Mouse (Mus musculus) limb, embryonic 11.5 days (tissue): ENCODE measurements around the gene Rab4b. TPM values are rescaled to one million over a fixed set of nuclear protein-coding genes. Genes with fewer than 3 reads are reported as not detected.

Source experiments
- ATAC-seq: fragments of 200-750 bp; cut with Nextera tagmentation; 2 replicates; pipeline ENCODE4 v1.8.0; 2017; ENCODE audit warnings: low read depth; ENCODE audit not compliant: insufficient number of reproducible peaks, low FRiP score, low TSS enrichment
- DNase-seq: peaks from one replicate; pipeline ENCODE4 v3.0.0-alpha.2; 2015; ENCODE audit warnings: low spot score
- H3K27ac ChIP-seq: fragments of 300-500 bp; sonication (generic); replicated peaks from 2 replicates; pipeline ENCODE4 v1.5.1; 2014; ENCODE audit warnings: low read depth, mild to moderate bottlenecking, low read length
- H3K27me3 ChIP-seq: fragments of 300-500 bp; sonication (generic); 2 replicates; pipeline ENCODE4 v1.6.1; 2014; ENCODE audit warnings: mild to moderate bottlenecking, low read length, mixed read lengths; ENCODE audit not compliant: control insufficient read depth, insufficient read depth
- H3K36me3 ChIP-seq: fragments of 300-500 bp; sonication (generic); 2 replicates; pipeline ENCODE4 v1.6.1; 2014; ENCODE audit warnings: mild to moderate bottlenecking, low read length, moderate library complexity, mixed read lengths; ENCODE audit not compliant: control insufficient read depth, insufficient read depth
- H3K4me1 ChIP-seq: fragments of 300-500 bp; sonication (generic); 2 replicates; pipeline ENCODE4 v1.6.1; 2014; ENCODE audit warnings: low read length, mixed read lengths; ENCODE audit not compliant: control insufficient read depth, insufficient read depth
- H3K4me2 ChIP-seq: fragments of 300-500 bp; sonication (generic); 2 replicates; pipeline ENCODE4 v1.6.1; 2014; ENCODE audit warnings: low read depth, mild to moderate bottlenecking, moderate library complexity; ENCODE audit not compliant: severe bottlenecking
- H3K4me3 ChIP-seq: fragments of 300-500 bp; sonication (generic); 2 replicates; pipeline ENCODE4 v1.5.1; 2014; ENCODE audit warnings: low read depth, low read length
- H3K9ac ChIP-seq: fragments of 300-500 bp; sonication (generic); 2 replicates; pipeline ENCODE4 v1.6.1; 2014; ENCODE audit warnings: mild to moderate bottlenecking, low read length
- H3K9me3 ChIP-seq: fragments of 300-500 bp; sonication (generic); 2 replicates; pipeline ENCODE4 v1.6.1; 2016; ENCODE audit warnings: low read length; ENCODE audit not compliant: control insufficient read depth
- microRNA counts: library from miRNA; unstranded; fragments of <30 nt; microRNA quantifications from one replicate; lab custom pipeline; 2016
- microRNA-seq: library from miRNA; unstranded; fragments of <30 nt; microRNA quantifications from one replicate; pipeline ENCODE4, GENCODE M21; 2016
- polyA plus RNA-seq: library from polyadenylated mRNA; unstranded; fragments of >200 nt; fragmentation: Nextera tagmentation; extraction: Ambion mirVana; gene quantifications from 2 replicates; pipeline ENCODE4 v1.2.1, GENCODE M21; 2014

Gene Rab4b
- polyA plus RNA-seq, 1 experiment from 2014 or later: 55.1 TPM

DNA sequence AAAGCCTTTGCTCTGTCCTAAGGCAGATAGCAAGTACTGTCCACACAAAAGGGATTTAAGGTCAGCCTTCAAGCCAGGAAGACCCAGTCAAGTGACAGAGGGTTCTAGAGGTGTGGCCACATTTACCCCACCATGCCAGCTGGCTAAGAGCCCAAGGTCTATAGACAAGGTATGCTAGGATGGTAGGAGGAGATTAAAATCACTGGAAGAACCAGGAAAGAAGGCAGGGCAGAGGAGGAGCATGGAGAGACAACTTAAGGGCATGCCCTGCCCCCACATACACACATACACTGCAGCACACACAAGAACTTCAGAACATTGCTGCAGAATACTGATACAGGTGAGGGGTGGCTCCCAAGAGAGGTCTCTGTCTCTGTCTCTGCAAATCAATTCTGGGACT is 59.0 kb downstream of the Rab4b start, which contains the start of gene Cyp2f2:
Cyp2f2 (plus strand) TSS at position 234 of the 400 bp plus-strand sequence.
- no peak within 1 kb of the TSS for H3K27ac ChIP-seq
- no peak for DNase-seq
- no peaks in the 10 kb centered on the region for H3K27me3 ChIP-seq
- no peak within 1 kb of the TSS for H3K4me3 ChIP-seq
- ATAC-seq: no peak
- H3K9me3 ChIP-seq: no peaks in the 10 kb centered on the region; the same call in 1 of the 2 replicates
- H3K4me1 ChIP-seq: 0 out of 2 replicates have a peak, but pooled peaks cover 3% of the 10 kb centered on the region
- no peak within 1 kb of the TSS for H3K9ac ChIP-seq
- no peak within 1 kb of the TSS for H3K4me2 ChIP-seq
- H3K36me3 ChIP-seq: no peaks in the 10 kb centered on the region

MicroRNAs encoded within 50 kb of the gene (microRNA counts, 519-probe panel; counts per million panel counts)
- not detected for microRNA mmu-miR-1191 (lab: Ali Mortazavi, UCI)

Small RNAs within 50 kb of the gene (microRNA-seq; reads per million reads assigned to microRNA genes)
- gene Mir1191 (3.4 reads per million, percentile 2 among the genes with 10 or more reads in this experiment), gene Mir3101 (not detected)

Other genes with a start within 250 kb of the Rab4b start
- gene Cyp2a22, start 239.5 kb downstream of the Rab4b start, polyA plus RNA-seq: not detected in 2 replicates
- gene Cyp2a12, start 149.8 kb downstream of the Rab4b start, polyA plus RNA-seq: not detected in 2 replicates
- gene Cyp2f2, start 59.0 kb downstream of the Rab4b start, polyA plus RNA-seq: not detected in 2 replicates
- gene Cyp2t4, start 25.2 kb downstream of the Rab4b start, polyA plus RNA-seq: 0.09 TPM in 1 of 2 replicates, not detected in the other
- 49.3 and 52.3 TPM in 2 replicates for gene Egln2, start 12.1 kb downstream of the Rab4b start, polyA plus RNA-seq
- 0.48 TPM in 1 of 2 replicates, not detected in the other for gene Gm21983, start 2.2 kb upstream of the Rab4b start, polyA plus RNA-seq
- gene Mia, start 2.3 kb upstream of the Rab4b start, polyA plus RNA-seq: 5.5 and 8.7 TPM in 2 replicates
- 3.9 and 4.8 TPM in 2 replicates for gene BC024978, start 16.9 kb upstream of the Rab4b start, polyA plus RNA-seq
- gene Snrpa, start 17.4 kb upstream of the Rab4b start, polyA plus RNA-seq: 394 and 396 TPM in 2 replicates
- gene Itpkc, start 49.8 kb upstream of the Rab4b start, polyA plus RNA-seq: 6.5 and 8.0 TPM in 2 replicates
- 14.5 and 15.5 TPM in 2 replicates for gene Coq8b, start 54.1 kb upstream of the Rab4b start, polyA plus RNA-seq
- gene Numbl, start 79.5 kb upstream of the Rab4b start, polyA plus RNA-seq: 7.3 and 9.0 TPM in 2 replicates
- 10.8 and 14.0 TPM in 2 replicates for gene Ltbp4, start 158.8 kb upstream of the Rab4b start, polyA plus RNA-seq
- gene Shkbp1, start 177.1 kb upstream of the Rab4b start, polyA plus RNA-seq: 46.5 and 50.9 TPM in 2 replicates
- gene Gm20479, start 178.5 kb upstream of the Rab4b start, polyA plus RNA-seq: 0.52 TPM in 1 of 2 replicates, not detected in the other